Mouse (Mus musculus): ENCODE results near the gene Ern1.

- TF ChIP-seq CTCF (IDR thresholded peaks at IDR 0.05; ENCODE audit: borderline replicate concordance, control insufficient read depth, extremely low read depth, insufficient read depth, low read length, poor library complexity) (no peak), POLR2A (IDR thresholded peaks at IDR 0.05; ENCODE audit: control insufficient read depth, extremely low read depth, insufficient read depth, low read length, poor library complexity) (no peak)
These were observed 20.0 kb upstream of the Ern1 start for GRCm38 (mm10) chr11:106507638-106508037.

Measured in thymus, adult 2 months (tissue).